Mouse (Mus musculus): ENCODE data around the gene Sept8. TPM values are rescaled to one million over a fixed set of nuclear protein-coding genes. Genes with fewer than 3 reads are reported as not detected.

The Sept8 gene
- polyA plus RNA-seq, 1 experiment from 2014 or later, result 38.9 TPM

DNA sequence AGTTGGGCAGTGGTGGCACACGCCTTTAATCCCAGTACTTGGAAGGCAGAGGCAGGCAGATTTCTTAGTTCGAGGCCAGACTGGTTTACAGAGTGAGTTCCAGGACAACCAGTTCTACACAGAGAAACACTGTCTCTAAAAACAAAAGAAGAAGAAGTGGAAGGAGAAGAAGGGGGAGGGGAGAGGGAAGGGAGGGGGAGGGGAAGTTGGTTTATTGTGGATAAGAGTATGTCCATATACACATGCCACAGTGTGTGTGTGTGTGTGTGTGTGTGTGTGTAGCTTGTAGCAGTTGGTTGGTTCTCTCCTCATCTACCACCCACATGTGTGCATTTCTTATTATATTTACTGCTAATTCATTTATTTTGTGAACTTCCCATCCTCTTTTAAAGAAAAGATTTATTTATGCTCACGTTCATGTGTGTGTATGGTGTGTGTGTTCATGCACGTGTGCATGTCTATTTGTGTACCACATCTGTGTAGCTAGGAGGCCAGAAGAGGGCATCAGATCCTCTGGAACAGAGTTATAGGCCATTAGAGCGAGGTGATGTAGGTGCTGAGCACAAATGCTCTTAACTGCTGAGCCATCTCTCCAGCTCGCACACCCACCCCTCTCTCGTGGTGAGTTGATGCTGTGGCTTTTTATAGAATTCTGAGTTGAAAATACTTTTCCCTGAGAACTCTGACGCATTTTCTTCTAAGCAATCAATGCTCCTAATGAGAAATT is 16.9 kb upstream of the Sept8 start:
- H3K36me3 ChIP-seq, result no peaks in the 10 kb centered on the region
- no peak for ATAC-seq (ENCODE audit: insufficient number of reproducible peaks, insufficient read depth, low FRiP score, low TSS enrichment)
- H3K27ac ChIP-seq, result no peak overlapping the region
- H3K4me3 ChIP-seq, result no peak overlapping the region
- H3K27me3 ChIP-seq, result no peaks in the 10 kb centered on the region
- H3K9me3 ChIP-seq, result no peaks in the 10 kb centered on the region
- H3K4me2 ChIP-seq (replicated peaks), result no peak overlapping the region
- peaks cover 9% of the 10 kb centered on the region for H3K4me1 ChIP-seq
- WGBS, result 85% methylated on average over 8 of the region's 8 CpGs
- H3K9ac ChIP-seq, result no peak overlapping the region

DNA sequence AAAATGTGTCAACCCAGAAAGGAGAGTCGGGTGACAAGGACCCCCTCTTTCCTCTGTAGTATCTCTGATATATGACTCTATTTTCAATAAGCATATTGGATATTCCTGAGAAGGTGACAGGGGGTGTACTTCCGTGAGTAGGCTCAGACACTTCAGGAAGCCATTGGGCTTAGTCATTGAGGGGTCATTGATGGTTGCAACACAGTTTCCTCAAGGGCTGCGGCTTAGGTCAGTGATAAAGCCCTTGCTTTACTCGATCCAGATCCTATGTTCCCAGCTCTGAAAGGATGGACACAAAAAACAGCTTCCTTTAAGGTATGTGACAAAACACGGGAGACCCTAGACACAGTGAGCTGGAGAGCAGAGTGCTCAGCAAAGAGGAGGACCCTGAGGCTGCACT is 15.3 kb upstream of the Sept8 start:
- no peak overlapping the region for H3K9ac ChIP-seq
- no peaks in the 10 kb centered on the region for H3K36me3 ChIP-seq
- no peak for ATAC-seq (ENCODE audit: insufficient number of reproducible peaks, insufficient read depth, low FRiP score, low TSS enrichment)
- H3K4me1 ChIP-seq, result peaks cover 9% of the 10 kb centered on the region
- no peak overlapping the region for H3K4me3 ChIP-seq
- 81% methylated on average over 5 of the region's 5 CpGs for WGBS
- no peak overlapping the region for H3K4me2 ChIP-seq (replicated peaks)
- no peak overlapping the region for H3K27ac ChIP-seq
- no peaks in the 10 kb centered on the region for H3K9me3 ChIP-seq
- H3K27me3 ChIP-seq, result no peaks in the 10 kb centered on the region

DNA sequence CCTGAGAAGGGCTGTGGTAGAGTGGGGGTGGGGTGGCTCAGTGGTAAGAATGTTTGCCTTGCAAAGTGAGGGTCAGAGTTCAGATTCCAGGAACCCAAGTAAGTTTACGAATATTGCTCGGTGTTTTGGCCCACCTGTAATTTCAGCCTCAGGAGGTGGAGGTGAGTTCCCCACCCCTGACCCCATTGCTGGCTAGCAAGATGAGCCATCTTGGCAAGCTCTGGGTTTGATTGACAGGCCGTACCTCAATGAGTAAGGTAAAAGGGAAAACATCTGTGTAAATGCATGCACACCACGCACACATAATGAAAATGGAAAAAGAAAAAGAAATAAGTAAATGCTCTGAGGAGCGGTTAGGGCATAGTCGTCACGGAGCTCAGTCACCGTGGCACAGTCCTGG is 14.7 kb upstream of the Sept8 start:
- Histone ChIP-seq H3K9ac (no peak overlapping the region), H3K4me2 (replicated peaks) (no peak overlapping the region), H3K9me3 (no peaks in the 10 kb centered on the region), H3K27ac (no peak overlapping the region), H3K36me3 (no peaks in the 10 kb centered on the region), H3K27me3 (no peaks in the 10 kb centered on the region), H3K4me1 (peaks cover 9% of the 10 kb centered on the region), H3K4me3 (no peak overlapping the region)
- 83% methylated on average over 8 of the region's 8 CpGs for WGBS
- no peak for ATAC-seq (ENCODE audit: insufficient number of reproducible peaks, insufficient read depth, low FRiP score, low TSS enrichment)

DNA sequence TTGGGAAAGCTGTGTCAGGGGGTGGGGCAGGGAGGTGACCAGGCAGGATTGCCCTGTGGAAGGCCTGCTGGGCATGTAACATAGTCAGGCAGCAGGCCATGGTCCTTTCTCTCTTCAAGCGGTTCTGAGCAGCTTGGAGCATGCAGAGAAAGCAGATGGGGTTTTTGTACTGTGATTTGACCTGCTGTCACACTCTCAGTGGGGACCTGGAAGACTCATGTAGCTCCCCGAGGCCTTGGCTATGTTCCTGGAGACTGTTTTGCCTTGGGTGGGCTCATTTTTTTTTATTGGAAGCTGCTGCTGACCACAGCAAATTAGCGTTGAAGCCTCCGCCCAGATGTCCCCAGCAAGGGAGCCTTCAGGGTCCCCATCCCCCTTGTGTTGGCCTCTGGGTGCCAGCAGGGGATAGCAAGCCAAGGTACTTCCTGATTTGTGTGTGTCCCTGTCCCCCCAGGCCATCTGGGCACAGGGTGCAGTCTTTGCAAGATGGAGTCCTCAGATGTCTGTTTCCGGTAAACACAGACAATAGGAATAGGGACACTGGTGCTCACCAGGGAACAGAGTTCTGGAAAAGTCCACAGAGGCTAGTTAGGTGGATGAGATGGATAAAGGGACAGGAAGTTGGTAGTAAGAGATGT is 13.9 kb upstream of the Sept8 start:
- Histone ChIP-seq H3K4me3 (no peak overlapping the region), H3K4me2 (replicated peaks) (no peak overlapping the region), H3K36me3 (no peaks in the 10 kb centered on the region), H3K4me1 (peaks cover 9% of the 10 kb centered on the region), H3K27ac (no peak overlapping the region), H3K9ac (no peak overlapping the region), H3K9me3 (no peaks in the 10 kb centered on the region), H3K27me3 (no peaks in the 10 kb centered on the region)
- 62% methylated on average over 5 of the region's 5 CpGs for WGBS
- no peak for ATAC-seq (ENCODE audit: insufficient number of reproducible peaks, insufficient read depth, low FRiP score, low TSS enrichment)

DNA sequence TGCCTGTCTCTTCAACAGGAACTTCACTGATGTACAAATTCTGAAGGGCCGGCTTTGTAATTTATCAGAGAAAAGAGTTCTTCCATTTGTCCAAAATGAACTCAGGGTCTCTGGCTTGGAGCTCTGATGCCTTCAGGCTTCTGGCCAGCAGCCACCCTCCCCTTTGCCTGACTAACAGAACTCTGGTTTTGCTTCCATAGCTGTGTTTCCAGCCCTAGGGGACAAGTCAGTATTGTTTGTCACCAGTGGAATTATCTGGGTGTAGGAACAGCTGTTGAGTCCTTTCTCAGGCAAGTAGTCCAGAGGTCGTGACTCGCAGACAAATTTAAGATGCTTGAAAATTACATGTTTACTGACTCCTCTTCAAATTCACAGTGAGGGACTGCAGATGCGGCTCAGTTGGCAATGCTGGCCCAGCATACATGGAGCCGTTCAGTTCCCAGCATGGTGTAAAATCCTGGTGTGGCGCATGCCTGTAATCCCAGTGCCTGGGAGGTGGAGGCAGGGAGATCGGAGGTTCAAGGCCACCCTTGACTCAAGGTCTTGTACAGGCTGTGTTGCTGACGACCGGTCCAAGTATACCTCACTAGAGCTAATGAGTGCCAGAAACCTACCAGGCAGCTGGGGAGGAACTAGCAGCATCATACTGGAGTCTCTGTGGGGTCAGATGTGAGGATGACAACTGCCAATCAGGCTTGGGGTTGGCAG is 11.8 kb upstream of the Sept8 start:
- WGBS, result 83% methylated on average over 9 of the region's 9 CpGs

DNA sequence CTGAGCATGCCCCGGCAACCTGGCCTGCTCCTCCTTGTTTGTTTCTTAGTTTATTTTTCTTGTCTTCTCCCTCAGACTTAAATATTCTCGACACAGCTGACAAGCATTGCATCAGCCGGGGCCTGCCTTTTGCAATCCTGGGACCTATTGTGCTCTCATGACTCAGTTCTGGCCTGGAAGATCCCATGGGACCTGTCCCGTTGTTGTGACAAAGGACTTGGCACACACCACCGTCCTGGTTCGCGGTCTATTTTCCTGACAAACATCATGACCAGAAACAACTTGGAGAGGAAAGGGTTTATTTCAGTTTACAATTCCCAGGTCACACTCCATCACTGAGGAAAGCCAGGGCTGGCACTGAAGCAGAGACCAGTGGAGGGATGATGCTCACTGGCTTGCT is 10.9 kb upstream of the Sept8 start:
- no peak overlapping the region for H3K4me3 ChIP-seq
- H3K4me1 ChIP-seq, result no peaks in the 10 kb centered on the region
- no peak overlapping the region for H3K9ac ChIP-seq
- H3K27me3 ChIP-seq, result no peaks in the 10 kb centered on the region
- no peak overlapping the region for H3K27ac ChIP-seq
- H3K4me2 ChIP-seq (replicated peaks), result no peak overlapping the region
- H3K36me3 ChIP-seq, result no peaks in the 10 kb centered on the region
- ATAC-seq (ENCODE audit: insufficient number of reproducible peaks, insufficient read depth, low FRiP score, low TSS enrichment), result no peak
- WGBS, result 67% methylated on average over 7 of the region's 7 CpGs
- H3K9me3 ChIP-seq, result no peaks in the 10 kb centered on the region

More for the DNA sequence above, 11.8 kb upstream of the Sept8 start:
- Histone ChIP-seq H3K27me3 (no peaks in the 10 kb centered on the region), H3K9me3 (no peaks in the 10 kb centered on the region), H3K9ac (no peak overlapping the region), H3K36me3 (no peaks in the 10 kb centered on the region), H3K4me3 (no peak overlapping the region), H3K4me1 (no peaks in the 10 kb centered on the region), H3K27ac (no peak overlapping the region), H3K4me2 (replicated peaks) (no peak overlapping the region)
- no peak for ATAC-seq (ENCODE audit: insufficient number of reproducible peaks, insufficient read depth, low FRiP score, low TSS enrichment)

DNA sequence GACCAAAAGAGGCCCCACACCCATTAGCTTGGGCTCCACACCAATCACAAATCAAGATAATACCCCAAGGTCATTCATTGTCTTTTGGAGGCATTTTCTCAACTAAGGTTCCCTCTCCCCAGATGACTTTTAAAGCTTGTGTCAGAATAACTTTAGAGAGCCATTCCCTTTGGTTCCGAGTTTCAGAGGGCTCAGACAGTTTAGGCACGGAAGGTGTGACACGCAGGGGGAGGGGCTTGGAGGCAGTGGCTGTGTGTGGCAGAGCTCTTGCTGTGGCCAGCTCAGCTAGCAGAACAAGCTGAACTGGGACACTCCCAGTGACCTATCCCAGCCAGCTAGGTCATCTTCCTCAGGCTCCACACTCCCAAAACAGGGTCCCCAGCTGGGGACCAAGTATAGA is 10.5 kb upstream of the Sept8 start:
- WGBS, result 57% methylated on average over 3 of the region's 3 CpGs
- Histone ChIP-seq H3K4me1 (no peaks in the 10 kb centered on the region), H3K4me2 (replicated peaks) (no peak overlapping the region)

DNA sequence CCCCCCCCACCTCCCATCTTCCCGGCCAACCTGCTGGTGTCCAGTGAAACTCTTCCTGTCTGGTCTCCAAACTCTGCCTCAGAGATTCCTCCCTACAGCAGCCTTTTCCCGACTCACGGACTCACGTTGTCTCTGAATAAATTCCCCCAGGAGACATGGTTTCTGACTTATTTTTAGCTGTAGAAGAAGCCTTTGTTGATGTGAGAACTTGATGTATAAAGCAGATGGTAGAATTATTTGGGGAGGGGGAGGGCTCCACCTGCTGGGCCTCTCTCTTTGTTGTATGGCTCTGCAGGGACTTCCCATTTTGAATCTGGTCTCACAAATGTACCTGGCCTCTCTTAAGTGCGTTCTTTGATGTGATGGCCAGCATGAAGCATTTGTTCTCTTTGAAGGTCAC is 8.7 kb upstream of the Sept8 start:
- WGBS, result 49% methylated on average over 5 of the region's 5 CpGs
- Histone ChIP-seq H3K4me1 (no peaks in the 10 kb centered on the region), H3K4me2 (replicated peaks) (no peak overlapping the region), H3K27ac (no peak overlapping the region), H3K4me3 (no peak overlapping the region), H3K36me3 (no peaks in the 10 kb centered on the region), H3K9ac (no peak overlapping the region), H3K9me3 (no peaks in the 10 kb centered on the region), H3K27me3 (no peaks in the 10 kb centered on the region)
- no peak for ATAC-seq (ENCODE audit: insufficient number of reproducible peaks, insufficient read depth, low FRiP score, low TSS enrichment)

More for the DNA sequence above, 10.5 kb upstream of the Sept8 start:
- Histone ChIP-seq H3K9me3 (no peaks in the 10 kb centered on the region), H3K9ac (no peak overlapping the region), H3K4me3 (no peak overlapping the region), H3K27me3 (no peaks in the 10 kb centered on the region), H3K27ac (no peak overlapping the region), H3K36me3 (no peaks in the 10 kb centered on the region)
- no peak for ATAC-seq (ENCODE audit: insufficient number of reproducible peaks, insufficient read depth, low FRiP score, low TSS enrichment)

DNA sequence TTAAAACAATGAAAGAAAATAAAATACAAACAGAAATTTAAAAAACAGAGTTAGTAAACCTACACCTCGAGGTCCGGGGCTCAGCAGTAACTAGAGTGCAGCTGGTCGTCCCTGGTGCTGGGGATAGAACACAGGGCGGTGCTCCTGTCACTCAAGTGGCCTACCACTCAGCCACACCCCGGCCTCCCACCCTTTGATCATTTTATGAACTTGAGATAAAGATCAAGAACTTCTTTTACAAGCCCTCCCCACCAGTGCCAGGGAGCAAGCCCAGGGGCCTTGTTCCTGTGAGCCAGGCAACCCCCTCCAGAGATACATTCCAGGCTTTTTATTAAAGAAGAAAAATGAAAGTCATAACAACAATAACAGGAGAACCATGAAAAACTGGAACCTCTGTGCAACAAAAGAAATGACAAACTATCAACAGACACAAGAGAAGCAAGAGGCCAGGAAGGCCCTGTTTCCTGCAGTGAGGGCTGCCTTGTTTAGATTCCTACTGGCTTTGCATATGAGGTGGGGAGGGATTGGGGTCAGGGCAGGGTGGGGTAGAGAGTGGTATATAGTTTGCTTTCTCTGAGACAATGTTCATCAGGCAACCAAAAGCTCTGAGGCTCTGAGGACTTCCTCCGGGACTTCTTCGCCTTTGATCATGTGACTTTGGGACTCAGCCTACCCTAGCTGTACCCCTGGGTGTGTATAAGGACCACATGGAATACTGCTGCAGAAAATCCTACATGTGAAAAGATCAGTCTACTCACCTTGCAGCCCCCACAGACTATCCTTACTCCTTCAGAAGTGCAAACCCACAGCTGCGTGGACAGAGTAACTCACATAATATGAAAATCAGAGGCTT is 2.1 kb upstream of the Sept8 start:
- Histone ChIP-seq H3K9me3 (no peaks in the 10 kb centered on the region), H3K4me3 (no peak overlapping the region), H3K9ac (no peak overlapping the region), H3K36me3 (no peaks in the 10 kb centered on the region), H3K27ac (no peak overlapping the region), H3K4me1 (peaks cover 16% of the 10 kb centered on the region), H3K27me3 (no peaks in the 10 kb centered on the region), H3K4me2 (replicated peaks) (no peak overlapping the region)
- ATAC-seq (ENCODE audit: insufficient number of reproducible peaks, insufficient read depth, low FRiP score, low TSS enrichment), result no peak
- WGBS, result 59% methylated on average over 8 of the region's 8 CpGs

DNA sequence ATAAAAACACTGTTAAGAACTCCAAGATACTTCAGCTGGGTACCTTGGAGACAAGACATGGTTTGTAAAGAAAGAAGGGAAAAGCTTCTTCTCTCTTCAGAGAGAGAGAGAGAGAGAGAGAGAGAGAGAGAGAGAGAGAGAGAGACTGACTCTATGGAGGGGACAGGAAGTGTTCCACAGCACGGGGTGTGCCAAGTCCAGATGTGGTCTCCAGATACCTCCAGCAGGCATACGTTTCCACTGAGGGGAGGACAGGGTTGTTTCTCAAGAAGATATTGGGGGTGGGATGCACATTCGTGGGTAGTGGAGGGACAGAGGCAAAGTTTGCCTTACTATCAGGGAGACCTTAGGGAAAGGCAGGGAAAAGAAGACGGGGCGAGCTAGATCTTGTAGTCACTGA is 298 bp upstream of the Sept8 start:
- H3K9me3 ChIP-seq, result no peaks in the 10 kb centered on the region
- H3K9ac ChIP-seq, result no peak overlapping the region
- WGBS, result 52% methylated on average over 5 of the region's 5 CpGs
- no peak for ATAC-seq (ENCODE audit: insufficient number of reproducible peaks, insufficient read depth, low FRiP score, low TSS enrichment)
- H3K4me2 ChIP-seq (replicated peaks), result peak overlapping the region; percentile 86
- no peaks in the 10 kb centered on the region for H3K27me3 ChIP-seq
- no peaks in the 10 kb centered on the region for H3K36me3 ChIP-seq
- H3K4me3 ChIP-seq, result no peak overlapping the region; the same call in 1 of the 2 replicates
- H3K4me1 ChIP-seq, result peaks cover 23% of the 10 kb centered on the region
- no peak overlapping the region for H3K27ac ChIP-seq

DNA sequence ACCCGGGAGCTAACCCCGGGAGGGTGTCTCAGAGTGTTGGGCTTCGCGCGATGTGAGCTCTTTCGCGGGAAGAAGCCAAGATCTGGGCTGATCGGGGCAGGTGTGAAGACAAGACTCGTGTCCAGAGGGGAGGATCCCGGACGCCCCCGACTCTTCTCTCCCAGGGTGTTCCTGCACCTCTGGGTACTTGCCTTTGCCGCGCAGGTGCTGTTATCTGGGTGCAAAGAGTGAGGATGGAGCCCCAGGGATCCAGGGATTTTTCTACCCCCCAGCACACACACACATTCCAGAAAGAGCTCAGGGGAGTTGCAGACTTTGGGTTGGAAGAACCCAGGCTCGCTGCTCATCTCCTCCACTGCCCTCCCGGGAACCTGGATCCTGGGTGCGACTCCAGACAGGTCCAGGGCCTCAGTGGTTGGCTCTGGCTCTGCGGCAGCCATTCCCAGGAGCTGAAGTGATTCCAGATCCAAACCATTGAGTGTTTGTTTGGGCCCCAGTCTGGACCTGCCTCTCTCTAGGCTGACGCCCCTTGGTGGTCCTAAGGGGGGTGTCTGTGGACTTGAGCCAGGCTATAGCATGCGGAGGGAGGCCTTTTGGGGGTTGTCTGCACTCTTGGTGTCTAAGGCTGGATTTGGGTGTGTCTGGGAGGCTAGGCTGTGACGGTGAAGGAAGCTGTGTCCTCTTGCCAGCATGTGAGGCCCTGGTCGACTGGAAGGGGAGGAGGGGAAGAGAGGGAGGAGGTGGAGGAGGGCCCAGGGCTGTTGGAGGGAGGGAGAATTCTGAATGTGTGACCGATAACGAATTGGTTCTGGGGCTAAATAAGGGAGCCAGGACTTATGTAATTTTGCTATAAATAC is 1.3 kb downstream of the Sept8 start:
- Histone ChIP-seq H3K27me3 (no peaks in the 10 kb centered on the region), H3K9me3 (no peaks in the 10 kb centered on the region), H3K9ac (peak overlapping the region; percentile 84), H3K36me3 (no peaks in the 10 kb centered on the region), H3K4me3 (peak overlapping the region; percentile 77), H3K27ac (peak overlapping the region; percentile 71), H3K4me1 (peaks cover 37% of the 10 kb centered on the region), H3K4me2 (replicated peaks) (peak overlapping the region; percentile 86)
- ATAC-seq (ENCODE audit: insufficient number of reproducible peaks, insufficient read depth, low FRiP score, low TSS enrichment), result 0 out of 2 replicates have a peak, but pooled peaks have one; percentile 30
- WGBS, result 3% methylated on average over 24 of the region's 24 CpGs

All from embryonic facial prominence, embryonic 12.5 days (tissue).